Mouse (Mus musculus) liver, embryonic 14.5 days (tissue): ENCODE measurements around the gene Abat.
"Not testable (repeated sequence)": the region's sequence is repeated elsewhere in the genome, so short reads cannot be mapped to it uniquely, and the experiment has no call there.

Source experiments
- CTCF ChIP-seq: IDR thresholded peaks from 2 replicates; pipeline ENCODE4 v1.5.1; 2016; ENCODE audit warnings: antibody characterized with exemption, low read depth, control low read depth
- EP300 ChIP-seq: IDR thresholded peaks from 2 replicates; pipeline ENCODE4 v1.6.1; 2016; ENCODE audit warnings: antibody characterized with exemption, low read depth

GRCm38 (mm10) chr16:8561856-8562255, 48.6 kb downstream of the Abat start:
- TF ChIP-seq CTCF, EP300: not testable (repeated sequence)
